Mouse (Mus musculus) heart, adult 2 months (tissue): ENCODE results near the gene Zc3h13. TPM values are rescaled to one million over a fixed set of nuclear protein-coding genes. Genes with fewer than 3 reads are reported as not detected.

ENCODE experiments used
- DNase-seq, 2 experiments: peaks; one replicate each; pipeline ENCODE4 v3.0.0; 2021
- H3K27ac ChIP-seq: fragments of 200-600 bp; 2 replicates; pipeline ENCODE4 v1.8.1; 2022
- H3K27me3 ChIP-seq: fragments of 200-500 bp; 2 replicates; pipeline ENCODE4 v1.6.1; 2012; ENCODE audit warnings: mild to moderate bottlenecking, low read length, inconsistent platforms, mixed read lengths; ENCODE audit not compliant: control insufficient read depth, insufficient read depth
- H3K36me3 ChIP-seq: fragments of 200-500 bp; 2 replicates; pipeline ENCODE4 v1.6.1; 2012; ENCODE audit warnings: low read length, inconsistent platforms; ENCODE audit not compliant: control insufficient read depth, insufficient read depth
- H3K4me1 ChIP-seq: fragments of 200-500 bp; 2 replicates; pipeline ENCODE4 v1.6.1; 2011; ENCODE audit warnings: low read length; ENCODE audit not compliant: control insufficient read depth, insufficient read depth
- H3K4me3 ChIP-seq: fragments of 200-600 bp; 2 replicates; pipeline ENCODE4 v1.8.1; 2022
- H3K79me2 ChIP-seq: fragments of 200-500 bp; replicated peaks from 2 replicates; pipeline ENCODE4 v1.6.1; 2012; ENCODE audit warnings: mild to moderate bottlenecking, inconsistent platforms, low read length, moderate library complexity, mixed read lengths; ENCODE audit not compliant: control insufficient read depth, insufficient read depth
- H3K9ac ChIP-seq: fragments of 200-500 bp; 2 replicates; pipeline ENCODE4 v1.6.1; 2012; ENCODE audit warnings: low read depth, mild to moderate bottlenecking, control low read depth, inconsistent platforms, low read length, mixed read lengths
- CTCF ChIP-seq: fragments of 200-600 bp; IDR thresholded peaks from 2 replicates; pipeline ENCODE4 v1.8.1; 2022; ENCODE audit warnings: antibody characterized with exemption, mild to moderate bottlenecking, moderate library complexity
- EP300 ChIP-seq: fragments of 200-500 bp; IDR thresholded peaks from 2 replicates; pipeline ENCODE4 v1.6.1; 2011; ENCODE audit warnings: low read depth, low read length, control low read depth; ENCODE audit not compliant: insufficient read depth
- POLR2A ChIP-seq: fragments of 200-500 bp; IDR thresholded peaks from 2 replicates; pipeline ENCODE4 v1.6.1; 2011; ENCODE audit warnings: mild to moderate bottlenecking, low read depth, low read length, control low read depth; ENCODE audit not compliant: insufficient read depth
- WGBS: fragments of 180-500 bp; shearing (Covaris S2); methylation state at CpG from one replicate; pipeline ENCODE4 v1.1.7; 2018; 5-methylcytosine and 5-hydroxymethylcytosine counted together
- intact Hi-C: fragments of 180-260 bp; cut with DNase I; formaldehyde crosslinking; loops from one replicate; pipeline ENCODE4 v1.15.1; 2025
- polyA plus RNA-seq: library from polyadenylated mRNA; depleted of rRNA; stranded (reverse); fragments of >200 nt; gene quantifications from 2 replicates; pipeline ENCODE4 v1.2.3, GENCODE M21; 2012
- total RNA-seq, 2 experiments: library from RNA; stranded (reverse); gene quantifications; 2 replicates each; pipeline ENCODE4 v1.2.3; 2021

Gene Zc3h13
- total and polyA plus RNA-seq, 3 experiments, result 5.2 to 26.2 (median 24.9) TPM

DNA sequence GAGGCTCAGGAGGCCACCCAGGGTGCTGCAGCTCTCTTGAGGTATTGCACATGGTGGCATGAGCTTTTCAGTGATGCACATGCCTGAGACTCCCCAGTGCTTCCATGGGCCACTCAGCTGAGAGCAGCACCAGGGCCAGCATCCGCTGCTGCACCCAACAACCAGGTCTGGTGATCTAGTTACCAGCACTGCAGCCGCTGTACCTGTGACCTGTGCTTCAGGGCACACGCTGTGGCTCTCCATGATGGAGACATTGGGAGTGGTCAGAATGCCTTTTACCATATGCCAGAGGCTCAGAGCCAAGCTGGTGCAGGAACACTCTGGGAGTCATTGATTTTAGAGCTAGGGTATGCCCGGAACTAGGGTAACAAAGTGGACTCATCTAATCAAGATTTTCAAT is 50.1 kb downstream of the Zc3h13 start:
- intact Hi-C loops, result no loop called here
- Histone ChIP-seq H3K36me3 (no peaks in the 10 kb centered on the region; the same call in 1 of the 2 replicates), H3K27ac (no peak overlapping the region), H3K4me3 (no peak overlapping the region), H3K9ac (no peak overlapping the region), H3K27me3 (no peaks in the 10 kb centered on the region), H3K79me2 (no peaks in the 10 kb centered on the region), H3K4me1 (no peaks in the 10 kb centered on the region)
- WGBS, result 96% methylated on average over 4 of the region's 4 CpGs
- no peak for DNase-seq
- no peak for TF ChIP-seq EP300
- no peak for TF ChIP-seq CTCF
- TF ChIP-seq POLR2A, result no peak

GRCm38 (mm10) chr14:75337884-75338283 is 53.7 kb downstream of the Zc3h13 start:
- WGBS, result 93% methylated on average over 2 of the region's 2 CpGs
- Histone ChIP-seq H3K9ac (no peak overlapping the region), H3K4me1 (no peaks in the 10 kb centered on the region), H3K36me3 (no peaks in the 10 kb centered on the region), H3K27me3 (no peaks in the 10 kb centered on the region), H3K27ac (no peak overlapping the region), H3K79me2 (no peaks in the 10 kb centered on the region), H3K4me3 (no peak overlapping the region)
- intact Hi-C loops, result no loop called here
- DNase-seq, result no peak
- TF ChIP-seq CTCF, result no peak
- TF ChIP-seq POLR2A, result no peak
- TF ChIP-seq EP300, result no peak

GRCm38 (mm10) chr14:75346041-75346440 is 61.9 kb downstream of the Zc3h13 start:
- H3K27ac ChIP-seq, result no peak overlapping the region
- H3K4me3 ChIP-seq, result no peak overlapping the region
- H3K4me1 ChIP-seq, result no peaks in the 10 kb centered on the region; the same call in 1 of the 2 replicates
- no peaks in the 10 kb centered on the region for H3K36me3 ChIP-seq
- no peak for DNase-seq
- intact Hi-C loops, result no loop called here
- 79% methylated on average over 5 of the region's 5 CpGs for WGBS
- no peak overlapping the region for H3K9ac ChIP-seq
- no peaks in the 10 kb centered on the region for H3K79me2 ChIP-seq
- H3K27me3 ChIP-seq, result no peaks in the 10 kb centered on the region
- TF ChIP-seq EP300, result no peak
- no peak for TF ChIP-seq CTCF
- no peak for TF ChIP-seq POLR2A

DNA sequence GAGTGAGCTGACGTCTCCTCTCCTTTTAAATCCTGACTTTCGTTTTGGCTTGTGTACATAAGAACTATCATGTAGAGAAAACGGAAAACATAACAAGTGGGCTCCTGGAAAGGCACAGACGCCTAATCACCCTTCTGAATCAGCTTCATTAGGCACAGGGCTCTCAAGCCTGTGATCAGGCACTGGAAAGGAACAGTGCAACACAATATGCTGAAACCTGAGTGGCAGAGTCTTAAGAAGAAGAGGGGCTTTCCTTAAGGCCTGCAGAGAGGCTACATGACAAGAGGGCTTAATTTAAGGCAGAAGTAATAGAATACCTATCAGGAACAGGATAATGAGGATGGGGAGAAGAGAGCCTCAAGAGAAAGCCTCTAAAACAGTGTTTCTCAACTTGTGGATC is 67.5 kb downstream of the Zc3h13 start:
- Histone ChIP-seq H3K27me3 (no peaks in the 10 kb centered on the region), H3K4me1 (no peaks in the 10 kb centered on the region; the same call in 1 of the 2 replicates), H3K9ac (no peak overlapping the region), H3K4me3 (no peak overlapping the region), H3K27ac (no peak overlapping the region), H3K36me3 (no peaks in the 10 kb centered on the region), H3K79me2 (no peaks in the 10 kb centered on the region)
- DNase-seq, result no peak
- TF ChIP-seq CTCF (no peak), EP300 (no peak), POLR2A (no peak)
- intact Hi-C loops, result no loop called here
- 39% methylated on average over 4 of the region's 4 CpGs for WGBS

DNA sequence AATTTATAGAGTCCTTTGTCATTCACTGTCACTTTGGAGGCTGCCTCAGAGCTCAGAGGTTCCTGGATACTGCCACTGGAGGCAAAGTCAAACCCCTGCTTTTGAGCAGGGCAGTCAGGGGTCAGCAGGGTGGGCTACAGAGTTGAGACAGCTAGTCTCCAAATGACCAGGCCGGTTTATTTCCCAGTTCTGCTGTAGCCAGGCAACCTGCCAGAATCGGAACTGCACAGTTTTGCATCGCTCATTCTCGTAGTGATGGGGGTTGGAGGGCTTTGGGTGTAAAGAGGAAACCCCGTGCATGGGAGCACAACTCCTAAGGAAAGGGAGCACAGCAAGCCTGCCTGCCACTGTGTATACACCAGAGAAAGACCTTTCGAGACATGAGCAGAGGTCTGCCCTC is 79.1 kb downstream of the Zc3h13 start:
- no peaks in the 10 kb centered on the region for H3K27me3 ChIP-seq
- no peak overlapping the region for H3K9ac ChIP-seq
- H3K79me2 ChIP-seq, result no peaks in the 10 kb centered on the region
- H3K4me1 ChIP-seq, result no peaks in the 10 kb centered on the region
- H3K27ac ChIP-seq, result no peak overlapping the region
- no peak overlapping the region for H3K4me3 ChIP-seq
- H3K36me3 ChIP-seq, result no peaks in the 10 kb centered on the region
- no peak for DNase-seq
- TF ChIP-seq POLR2A (no peak), CTCF (no peak), EP300 (no peak)
- intact Hi-C loops, result no loop called here
- 61% methylated on average over 6 of the region's 6 CpGs for WGBS

DNA sequence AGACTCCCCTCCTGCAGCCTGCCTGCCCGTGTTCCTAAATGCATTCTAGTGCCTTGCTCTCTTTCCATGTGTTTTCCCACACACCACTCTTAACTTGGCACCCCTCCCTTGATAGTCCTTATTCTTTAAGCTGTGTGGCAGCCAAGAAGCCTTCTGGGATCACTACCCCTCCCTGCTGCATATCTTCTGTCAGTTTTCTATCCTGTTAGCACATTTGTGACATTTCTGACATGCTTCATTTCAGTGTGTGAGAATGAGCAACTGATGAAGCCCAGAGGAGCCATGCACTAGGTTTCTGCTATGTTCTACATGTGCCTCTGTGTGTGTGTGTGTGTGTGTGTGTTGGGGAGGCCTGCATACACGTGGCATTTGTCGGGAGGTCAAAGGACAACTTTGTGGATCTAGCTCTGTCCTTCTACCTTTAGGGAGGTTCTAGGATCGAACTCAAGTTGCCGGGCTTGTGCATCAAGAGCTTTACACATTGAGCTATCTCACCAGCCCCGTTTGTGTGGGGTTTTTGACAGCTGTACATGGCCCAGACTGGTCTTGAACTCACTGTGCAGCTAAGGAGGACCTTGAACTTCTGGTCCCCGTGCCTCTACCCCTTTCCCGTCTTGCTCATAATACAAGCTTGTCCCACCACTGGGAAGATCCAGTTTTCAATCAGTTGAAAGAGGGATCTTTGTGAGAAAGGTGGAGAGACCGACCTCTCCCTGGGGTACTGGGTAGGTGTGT is 81.3 kb downstream of the Zc3h13 start:
- H3K4me3 ChIP-seq, result no peak overlapping the region
- TF ChIP-seq CTCF (no peak), POLR2A (no peak), EP300 (no peak)
- H3K4me1 ChIP-seq, result no peaks in the 10 kb centered on the region
- no peaks in the 10 kb centered on the region for H3K79me2 ChIP-seq
- no peaks in the 10 kb centered on the region for H3K36me3 ChIP-seq
- H3K9ac ChIP-seq, result no peak overlapping the region
- intact Hi-C loops, result no loop called here
- no peaks in the 10 kb centered on the region for H3K27me3 ChIP-seq
- WGBS, result 77% methylated on average over 9 of the region's 9 CpGs
- no peak overlapping the region for H3K27ac ChIP-seq
- DNase-seq, result no peak
